Mouse (Mus musculus): ENCODE measurements at regions not wholly inside any gene's neighbourhood (a gene's known extent, or its start where the extent isn't known, plus 50 kb on each side); places are given as distances from the start of the nearest gene placed in this dataset.

- Histone ChIP-seq H3K36me3 (ENCODE audit: control insufficient read depth, insufficient read depth) (no peaks in the 10 kb centered on the region), H3K79me3 (ENCODE audit: low read depth) (no peaks in the 10 kb centered on the region), H3K4me3 (ENCODE audit: insufficient read depth, poor library complexity, severe bottlenecking) (no peak overlapping the region), H3K79me2 (ENCODE audit: control insufficient read depth, insufficient read depth) (no peaks in the 10 kb centered on the region), H3ac (ENCODE audit: control insufficient read depth, insufficient read length, low read depth) (no peak overlapping the region), H3K27me3 (ENCODE audit: control insufficient read depth, insufficient read depth, insufficient read length) (no peaks in the 10 kb centered on the region)
- TF ChIP-seq CTCF (IDR thresholded peaks at IDR 0.05; ENCODE audit: control insufficient read depth, insufficient read depth, insufficient read length) = no peak
- no peak for TF ChIP-seq FOSL1 (IDR thresholded peaks at IDR 0.05; ENCODE audit: insufficient read depth, low read length, poor library complexity, severe bottlenecking)
- no peak for TF ChIP-seq MYOD1 (IDR thresholded peaks at IDR 0.05; ENCODE audit: control insufficient read depth, insufficient read length, low read depth)
- no peak for TF ChIP-seq MAX (IDR thresholded peaks at IDR 0.05)
- no peak for TF ChIP-seq MYOG (IDR thresholded peaks at IDR 0.05; ENCODE audit: control insufficient read depth, extremely low read depth, insufficient read length)
- no peak for TF ChIP-seq USF1 (IDR thresholded peaks at IDR 0.05; ENCODE audit: low read depth)
- no peak for TF ChIP-seq CEBPB (IDR thresholded peaks at IDR 0.05; ENCODE audit: low read depth)
These were observed 103.5 kb upstream of the Tram1l1 start for GRCm38 (mm10) chr3:124217131-124217530.

DNA sequence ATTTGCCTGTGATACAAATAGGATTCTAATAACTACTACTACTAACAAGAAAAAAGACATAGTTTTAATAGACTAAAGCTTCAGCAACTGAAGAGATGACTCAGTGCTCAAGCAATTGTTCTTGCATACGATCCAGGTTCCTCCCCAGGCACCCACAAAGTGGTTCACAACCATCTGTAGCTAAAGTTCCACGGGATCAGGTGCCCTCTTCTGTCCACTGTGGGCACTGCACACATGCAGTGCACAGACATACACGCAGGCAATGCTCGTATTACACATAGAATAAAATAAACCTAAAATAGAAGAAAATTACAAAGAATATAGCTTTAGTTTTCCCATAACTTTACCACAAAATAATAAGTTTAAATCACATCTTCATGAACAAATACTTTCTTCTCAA, 94.7 kb upstream of the Tram1l1 start:
- Histone ChIP-seq H3K4me3 (ENCODE audit: insufficient read depth, poor library complexity, severe bottlenecking) (no peak overlapping the region), H3K79me3 (ENCODE audit: low read depth) (no peaks in the 10 kb centered on the region), H3K27me3 (ENCODE audit: control insufficient read depth, insufficient read depth, insufficient read length) (no peaks in the 10 kb centered on the region), H3K79me2 (ENCODE audit: control insufficient read depth, insufficient read depth) (no peaks in the 10 kb centered on the region), H3K36me3 (ENCODE audit: control insufficient read depth, insufficient read depth) (no peaks in the 10 kb centered on the region), H3ac (ENCODE audit: control insufficient read depth, insufficient read length, low read depth) (no peak overlapping the region)
- TF ChIP-seq MYOD1 (IDR thresholded peaks at IDR 0.05; ENCODE audit: control insufficient read depth, insufficient read length, low read depth) (no peak), MYOG (IDR thresholded peaks at IDR 0.05; ENCODE audit: control insufficient read depth, extremely low read depth, insufficient read length) (no peak), CTCF (IDR thresholded peaks at IDR 0.05; ENCODE audit: control insufficient read depth, insufficient read depth, insufficient read length) (no peak), USF1 (IDR thresholded peaks at IDR 0.05; ENCODE audit: low read depth) (no peak), CEBPB (IDR thresholded peaks at IDR 0.05; ENCODE audit: low read depth) (no peak), MAX (IDR thresholded peaks at IDR 0.05) (no peak)

DNA sequence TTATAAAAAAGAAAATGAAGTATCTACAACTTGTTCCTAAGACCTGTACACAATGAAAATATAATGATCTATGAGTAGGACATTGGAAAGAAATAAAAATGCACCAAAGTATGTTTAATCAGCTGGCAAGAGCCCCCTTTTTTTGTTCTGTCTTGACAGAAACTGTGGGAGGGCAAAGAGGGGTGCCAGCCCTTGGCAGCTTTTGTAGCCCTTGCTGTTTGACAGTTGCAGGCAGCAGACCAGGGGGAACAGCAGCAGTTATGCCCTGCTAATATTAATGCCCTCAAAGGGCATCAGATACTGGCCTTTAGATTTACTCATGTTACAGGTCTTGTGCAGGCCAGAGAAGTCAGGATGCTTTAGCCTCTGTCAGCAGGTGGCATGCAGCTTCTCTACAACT, 93.0 kb upstream of the Tram1l1 start:
- Histone ChIP-seq H3K79me2 (ENCODE audit: control insufficient read depth, insufficient read depth) (no peaks in the 10 kb centered on the region), H3K27me3 (ENCODE audit: control insufficient read depth, insufficient read depth, insufficient read length) (no peaks in the 10 kb centered on the region), H3K79me3 (ENCODE audit: low read depth) (no peaks in the 10 kb centered on the region), H3ac (ENCODE audit: control insufficient read depth, insufficient read length, low read depth) (no peak overlapping the region), H3K36me3 (ENCODE audit: control insufficient read depth, insufficient read depth) (no peaks in the 10 kb centered on the region), H3K4me3 (ENCODE audit: insufficient read depth, poor library complexity, severe bottlenecking) (no peak overlapping the region)
- no peak for TF ChIP-seq MAX (IDR thresholded peaks at IDR 0.05)
- TF ChIP-seq CEBPB (IDR thresholded peaks at IDR 0.05; ENCODE audit: low read depth) = no peak
- no peak for TF ChIP-seq MYOD1 (IDR thresholded peaks at IDR 0.05; ENCODE audit: control insufficient read depth, insufficient read length, low read depth)
- no peak for TF ChIP-seq FOSL1 (IDR thresholded peaks at IDR 0.05; ENCODE audit: insufficient read depth, low read length, poor library complexity, severe bottlenecking)
- TF ChIP-seq USF1 (IDR thresholded peaks at IDR 0.05; ENCODE audit: low read depth) = no peak
- TF ChIP-seq CTCF (IDR thresholded peaks at IDR 0.05; ENCODE audit: control insufficient read depth, insufficient read depth, insufficient read length) = no peak
- TF ChIP-seq MYOG (IDR thresholded peaks at IDR 0.05; ENCODE audit: control insufficient read depth, extremely low read depth, insufficient read length) = no peak

DNA sequence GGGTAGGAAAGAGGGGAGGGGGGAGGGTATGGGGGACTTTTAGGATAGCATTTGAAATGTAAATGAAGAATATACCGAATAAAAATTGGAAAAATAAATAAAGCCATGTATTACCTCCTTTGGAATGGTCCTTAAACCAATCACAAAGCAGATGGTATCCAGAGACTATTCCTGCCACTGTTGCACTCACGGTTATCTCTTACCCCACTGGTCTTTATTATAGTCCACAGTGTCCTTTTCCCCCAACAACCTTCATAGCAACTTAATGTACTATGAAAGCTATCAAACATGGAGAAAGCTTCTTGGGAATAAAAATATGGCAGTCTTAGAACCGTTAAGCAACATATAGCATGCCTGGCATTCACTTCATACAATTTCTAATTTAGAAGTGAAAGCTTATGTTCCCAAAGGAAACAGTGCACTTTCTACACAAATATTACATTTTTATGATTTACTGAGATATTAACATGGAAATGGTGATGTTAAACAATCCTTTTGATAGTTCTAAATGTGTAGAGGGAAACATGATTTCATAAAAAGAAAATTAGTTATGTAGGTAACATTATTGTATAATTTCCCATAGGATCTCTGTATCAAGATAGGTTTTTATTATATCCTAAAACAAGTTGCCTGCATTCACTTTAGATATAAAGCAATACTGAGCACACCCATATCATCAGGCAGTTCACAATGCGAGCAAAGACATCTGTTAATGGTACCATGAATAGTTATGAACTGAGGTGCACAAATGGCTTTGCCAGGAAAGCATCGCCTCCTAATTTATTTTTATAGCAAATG, 79.5 kb upstream of the Tram1l1 start:
- Histone ChIP-seq H3K79me2 (ENCODE audit: control insufficient read depth, insufficient read depth) (no peaks in the 10 kb centered on the region), H3K27me3 (ENCODE audit: control insufficient read depth, insufficient read depth, insufficient read length) (no peaks in the 10 kb centered on the region), H3ac (ENCODE audit: control insufficient read depth, insufficient read length, low read depth) (no peak overlapping the region), H3K79me3 (ENCODE audit: low read depth) (no peaks in the 10 kb centered on the region), H3K36me3 (ENCODE audit: control insufficient read depth, insufficient read depth) (no peaks in the 10 kb centered on the region), H3K4me3 (ENCODE audit: insufficient read depth, poor library complexity, severe bottlenecking) (no peak overlapping the region)
- TF ChIP-seq MAX (IDR thresholded peaks at IDR 0.05) (no peak), MYOG (IDR thresholded peaks at IDR 0.05; ENCODE audit: control insufficient read depth, extremely low read depth, insufficient read length) (no peak)

GRCm38 (mm10) chr3:124241734-124242006, 79.0 kb upstream of the Tram1l1 start:
- Histone ChIP-seq H3K79me2 (ENCODE audit: control insufficient read depth, insufficient read depth) (no peaks in the 10 kb centered on the region), H3K4me3 (ENCODE audit: insufficient read depth, poor library complexity, severe bottlenecking) (no peak overlapping the region), H3K79me3 (ENCODE audit: low read depth) (no peaks in the 10 kb centered on the region), H3ac (ENCODE audit: control insufficient read depth, insufficient read length, low read depth) (no peak overlapping the region), H3K36me3 (ENCODE audit: control insufficient read depth, insufficient read depth) (no peaks in the 10 kb centered on the region), H3K27me3 (ENCODE audit: control insufficient read depth, insufficient read depth, insufficient read length) (no peaks in the 10 kb centered on the region)
- no peak for TF ChIP-seq MYOD1 (IDR thresholded peaks at IDR 0.05; ENCODE audit: control insufficient read depth, insufficient read length, low read depth)
- TF ChIP-seq MAX (IDR thresholded peaks at IDR 0.05) = no peak
- TF ChIP-seq CTCF (IDR thresholded peaks at IDR 0.05; ENCODE audit: control insufficient read depth, insufficient read depth, insufficient read length) = no peak
- TF ChIP-seq FOSL1 (IDR thresholded peaks at IDR 0.05; ENCODE audit: insufficient read depth, low read length, poor library complexity, severe bottlenecking) = no peak
- TF ChIP-seq CEBPB (IDR thresholded peaks at IDR 0.05; ENCODE audit: low read depth) = no peak
- TF ChIP-seq USF1 (IDR thresholded peaks at IDR 0.05; ENCODE audit: low read depth) = no peak
- no peak for TF ChIP-seq MYOG (IDR thresholded peaks at IDR 0.05; ENCODE audit: control insufficient read depth, extremely low read depth, insufficient read length)

DNA sequence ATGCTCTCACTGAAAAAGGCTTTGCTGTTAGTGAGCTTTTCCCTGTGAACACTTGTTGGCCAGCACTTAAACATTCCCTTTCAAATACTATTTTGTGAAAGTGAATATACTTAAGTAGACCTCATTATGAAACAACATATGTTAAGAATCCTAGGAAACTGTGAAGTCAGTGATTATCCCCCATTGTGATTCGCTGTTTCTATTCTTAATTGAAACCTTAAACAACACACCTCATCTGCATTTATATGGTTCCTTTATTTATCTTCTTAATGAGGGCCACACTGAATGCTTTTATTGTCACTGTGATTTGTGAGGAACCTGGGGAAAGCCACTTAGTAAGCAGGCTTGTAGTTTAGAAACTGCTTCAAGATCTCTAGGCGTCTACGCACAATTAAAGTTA, 58.5 kb upstream of the Tram1l1 start:
- Histone ChIP-seq H3K4me3 (ENCODE audit: insufficient read depth, poor library complexity, severe bottlenecking) (no peak overlapping the region), H3K79me3 (ENCODE audit: low read depth) (no peaks in the 10 kb centered on the region), H3K79me2 (ENCODE audit: control insufficient read depth, insufficient read depth) (no peaks in the 10 kb centered on the region), H3K36me3 (ENCODE audit: control insufficient read depth, insufficient read depth) (no peaks in the 10 kb centered on the region), H3K27me3 (ENCODE audit: control insufficient read depth, insufficient read depth, insufficient read length) (no peaks in the 10 kb centered on the region), H3ac (ENCODE audit: control insufficient read depth, insufficient read length, low read depth) (no peak overlapping the region)
- no peak for TF ChIP-seq CTCF (IDR thresholded peaks at IDR 0.05; ENCODE audit: control insufficient read depth, insufficient read depth, insufficient read length)
- no peak for TF ChIP-seq MYOG (IDR thresholded peaks at IDR 0.05; ENCODE audit: control insufficient read depth, extremely low read depth, insufficient read length)
- no peak for TF ChIP-seq CEBPB (IDR thresholded peaks at IDR 0.05; ENCODE audit: low read depth)
- TF ChIP-seq FOSL1 (IDR thresholded peaks at IDR 0.05; ENCODE audit: insufficient read depth, low read length, poor library complexity, severe bottlenecking) = no peak
- no peak for TF ChIP-seq MAX (IDR thresholded peaks at IDR 0.05)
- no peak for TF ChIP-seq MYOD1 (IDR thresholded peaks at IDR 0.05; ENCODE audit: control insufficient read depth, insufficient read length, low read depth)
- TF ChIP-seq USF1 (IDR thresholded peaks at IDR 0.05; ENCODE audit: low read depth) = no peak
